Mouse (Mus musculus) gastrocnemius, adult 2 months (tissue): ENCODE results near the gene Ralgps1. TPM values are rescaled to one million over a fixed set of nuclear protein-coding genes. Genes with fewer than 3 reads are reported as not detected.

ENCODE experiments used
- DNase-seq: peaks from one replicate; pipeline ENCODE4 v3.0.0; 2022
- H3K27ac ChIP-seq: fragments of 200-600 bp; 2 replicates; pipeline ENCODE4 v1.8.1; 2022; ENCODE audit warnings: mild to moderate bottlenecking
- H3K4me3 ChIP-seq: fragments of 200-600 bp; 2 replicates; pipeline ENCODE4 v1.8.1; 2022; ENCODE audit warnings: mild to moderate bottlenecking, moderate library complexity
- CTCF ChIP-seq: fragments of 200-600 bp; IDR thresholded peaks from 2 replicates; pipeline ENCODE4 v1.8.1; 2022; ENCODE audit warnings: antibody characterized with exemption, mild to moderate bottlenecking, moderate library complexity
- intact Hi-C: fragments of 180-260 bp; cut with DNase I; formaldehyde crosslinking; loops from one replicate; pipeline ENCODE4 v1.15.1; 2025
- total RNA-seq, 2 experiments: library from RNA; stranded (reverse); gene quantifications; 2 replicates each; pipeline ENCODE4 v1.2.3; 2021

The Ralgps1 gene
- total RNA-seq, 2 experiments from 2014 or later, result 2.5 to 3.1 TPM

DNA sequence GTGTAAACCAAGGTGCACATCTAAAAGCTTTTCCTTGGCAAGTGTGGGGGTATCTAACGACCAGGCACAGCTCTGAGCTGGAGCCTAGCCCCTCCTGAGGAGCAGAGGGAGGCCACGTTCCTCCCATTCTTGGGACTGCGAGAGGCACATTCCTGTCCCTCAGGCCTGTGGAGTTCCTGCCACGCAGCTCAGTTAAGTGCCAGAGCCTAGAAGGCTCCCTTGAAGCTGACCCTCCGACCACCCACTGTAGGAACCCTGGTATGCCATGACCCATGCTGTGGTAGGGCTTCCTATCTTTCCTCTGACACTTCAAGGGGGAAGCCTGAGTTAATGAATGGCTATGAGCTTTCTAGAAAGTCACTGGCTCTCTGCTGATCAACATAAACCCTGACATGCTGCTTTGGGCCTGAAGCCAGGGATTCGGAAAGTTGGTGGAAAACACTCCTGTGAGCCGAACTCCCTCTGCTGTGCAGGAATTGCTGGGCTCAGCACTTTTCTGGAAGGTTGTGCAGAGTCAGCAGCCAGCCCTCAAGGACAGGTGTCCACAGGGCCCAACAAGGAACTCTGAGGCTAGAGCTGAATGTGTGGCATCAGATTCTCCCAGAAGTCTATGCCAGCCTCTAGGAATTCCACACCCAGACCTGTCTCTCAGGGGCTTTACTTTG, 205.4 kb downstream of the Ralgps1 start:
- Histone ChIP-seq H3K4me3 (no peak overlapping the region), H3K27ac (peak overlapping the region; percentile 74)
- DNase-seq, result no peak
- intact Hi-C loops, result no loop called here
- TF ChIP-seq CTCF, result no peak

DNA sequence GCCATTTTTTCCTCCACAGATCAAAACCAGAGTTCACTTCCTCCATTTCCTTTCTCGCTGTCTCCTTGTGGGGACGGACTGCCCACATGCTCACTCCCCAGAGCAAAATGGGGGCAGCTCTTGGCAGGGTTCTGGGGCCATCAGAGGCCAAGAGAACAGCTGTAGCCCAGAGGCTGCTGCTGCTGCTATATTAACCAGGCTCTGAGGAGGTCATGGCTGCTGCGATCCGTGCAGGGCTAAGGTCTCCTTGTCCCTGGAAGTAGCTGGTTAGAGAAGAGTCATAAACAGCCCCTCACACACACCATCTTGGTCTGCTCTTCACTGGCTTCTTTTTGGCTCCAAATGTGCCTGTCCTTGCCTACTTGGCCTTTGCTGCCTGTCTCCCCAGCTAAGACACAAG, 206.1 kb downstream of the Ralgps1 start:
- DNase-seq, result peak; percentile 65
- no peak overlapping the region for H3K4me3 ChIP-seq
- intact Hi-C loops, result no loop called here
- H3K27ac ChIP-seq, result peak overlapping the region; percentile 74
- TF ChIP-seq CTCF, result no peak

DNA sequence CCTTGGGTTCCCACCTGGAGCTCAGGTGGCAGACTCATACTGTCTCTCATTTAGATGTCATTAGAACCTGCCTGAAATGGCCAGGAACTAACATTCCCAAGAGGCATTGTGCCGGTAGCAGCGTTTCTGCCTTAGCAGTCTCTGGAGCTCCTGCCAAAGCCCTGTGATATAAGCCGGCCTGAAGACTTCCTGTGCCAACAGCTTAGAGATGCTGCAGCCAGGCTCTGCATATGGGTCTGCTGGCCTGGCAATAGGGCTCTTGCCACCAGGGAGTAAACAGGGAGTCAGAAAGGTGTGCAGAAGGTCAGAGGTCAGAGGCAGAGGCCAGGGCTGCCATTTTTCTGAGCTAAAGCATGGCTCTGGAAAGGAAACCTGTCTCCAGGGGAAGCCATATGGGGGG, 206.6 kb downstream of the Ralgps1 start:
- intact Hi-C loops, result loop anchor here (5.0 kb wide), 1 partner anchor 38 kb away; no protein-coding TSS in a partner anchor
- Histone ChIP-seq H3K4me3 (no peak overlapping the region), H3K27ac (peak overlapping the region; percentile 74)
- TF ChIP-seq CTCF, result no peak
- DNase-seq, result peak; percentile 64

DNA sequence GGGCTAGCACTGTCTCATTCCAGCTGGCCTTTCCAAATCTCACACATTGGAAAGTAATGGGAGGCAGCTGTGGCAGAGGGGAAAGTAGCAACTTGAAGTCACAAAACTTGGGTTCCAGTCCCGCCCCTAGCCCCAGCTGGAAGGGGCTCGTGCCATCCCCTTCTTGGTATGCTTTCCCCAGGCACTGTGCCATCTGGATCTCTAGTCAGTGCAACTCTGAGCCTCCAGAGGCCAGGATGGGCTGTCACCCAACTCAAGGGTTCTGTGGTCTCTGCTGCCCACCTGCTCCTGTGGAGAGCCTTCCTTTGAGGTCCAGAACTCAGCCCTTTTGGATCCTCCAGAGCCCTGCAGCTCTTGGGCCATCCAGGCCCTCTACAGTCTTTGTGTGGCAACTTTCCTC, 209.2 kb downstream of the Ralgps1 start:
- DNase-seq, result no peak
- no peak overlapping the region for H3K4me3 ChIP-seq
- intact Hi-C loops, result loop anchor here (5.0 kb wide), 1 partner anchor 40 kb away; no protein-coding TSS in a partner anchor
- no peak for TF ChIP-seq CTCF
- peak overlapping the region; percentile 79 for H3K27ac ChIP-seq

DNA sequence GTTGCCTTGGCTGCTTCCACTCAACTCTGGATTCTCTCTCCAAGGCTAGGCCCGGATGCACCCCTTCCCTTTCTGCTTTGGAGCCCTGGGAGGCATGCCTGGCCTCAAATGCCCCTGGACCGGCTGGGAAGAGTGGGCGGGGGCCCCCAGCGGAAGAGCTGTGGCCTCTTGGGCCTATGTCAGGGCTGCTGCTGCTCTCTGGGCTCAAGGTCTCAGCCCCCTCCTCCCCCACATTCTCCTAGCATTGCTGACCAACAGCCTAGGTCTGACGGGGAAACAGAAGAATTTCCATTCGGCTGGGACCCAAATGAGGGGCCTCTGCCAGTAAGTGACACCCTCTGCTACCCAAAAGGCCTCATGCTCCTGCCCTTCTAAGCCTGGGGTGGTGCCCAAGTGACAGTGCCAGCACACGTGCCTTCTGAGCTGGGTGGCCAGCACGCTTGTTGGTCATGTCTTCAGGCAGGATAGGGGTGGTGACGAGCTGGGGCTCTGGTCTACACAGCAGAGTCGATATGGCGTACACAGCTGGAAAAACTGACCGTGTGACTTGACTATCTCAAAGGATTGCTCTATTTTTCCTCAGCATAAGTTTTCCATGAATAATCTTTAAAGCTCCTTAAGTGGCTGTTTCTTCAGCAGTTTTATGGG, 210.8 kb downstream of the Ralgps1 start:
- TF ChIP-seq CTCF, result no peak
- Histone ChIP-seq H3K4me3 (no peak overlapping the region), H3K27ac (peak overlapping the region; percentile 79)
- DNase-seq, result peak; percentile 73
- intact Hi-C loops, result loop anchor here (5.0 kb wide), 1 partner anchor 42 kb away; no protein-coding TSS in a partner anchor

DNA sequence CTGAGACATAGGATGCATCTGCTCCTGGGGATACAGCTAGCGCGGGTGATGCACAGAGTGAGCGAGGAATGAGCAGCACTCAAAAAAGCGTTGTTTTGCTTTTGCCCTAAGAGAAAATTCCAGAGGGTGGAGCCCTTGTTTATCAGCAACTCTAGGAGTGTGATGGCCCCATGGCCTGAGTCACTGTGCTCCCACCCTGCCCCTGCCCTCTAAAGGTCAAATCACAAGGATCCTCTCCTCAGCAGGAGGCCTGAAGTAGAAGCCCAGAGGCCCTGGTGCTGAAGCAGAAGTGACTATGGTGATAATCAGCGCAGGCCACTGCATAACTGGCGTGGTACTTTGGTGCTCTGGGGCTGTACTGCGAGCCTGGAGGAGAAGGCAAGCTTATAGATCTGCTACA, 211.7 kb downstream of the Ralgps1 start:
- intact Hi-C loops, result no loop called here

DNA sequence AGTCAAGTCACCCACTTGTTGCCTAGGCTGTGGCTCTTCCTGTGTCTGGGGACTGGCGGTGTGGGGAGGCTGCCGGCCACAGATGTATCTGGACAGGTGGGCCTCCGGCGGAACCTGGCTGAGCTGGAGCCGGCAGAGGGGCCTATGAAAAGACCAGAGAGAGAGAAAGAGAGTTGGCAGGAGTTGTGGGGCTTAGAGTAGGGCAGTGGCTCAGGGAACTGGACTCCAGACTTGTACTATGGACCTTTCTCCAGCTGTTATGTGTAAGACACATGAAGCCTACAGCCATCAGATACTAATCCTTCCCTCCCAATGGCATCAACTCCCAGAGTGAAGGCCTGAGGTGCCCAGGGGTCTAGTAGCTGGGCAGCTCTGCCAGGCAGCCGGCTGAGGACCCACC, 212.4 kb downstream of the Ralgps1 start:
- DNase-seq, result no peak
- no peak for TF ChIP-seq CTCF
- intact Hi-C loops, result no loop called here
- peak overlapping the region; percentile 79 for H3K27ac ChIP-seq
- no peak overlapping the region for H3K4me3 ChIP-seq

More for the DNA sequence above, 211.7 kb downstream of the Ralgps1 start:
- peak; percentile 2; the same call in 1 of the 2 replicates for TF ChIP-seq CTCF
- Histone ChIP-seq H3K27ac (peak overlapping the region; percentile 79), H3K4me3 (no peak overlapping the region)
- DNase-seq, result no peak

DNA sequence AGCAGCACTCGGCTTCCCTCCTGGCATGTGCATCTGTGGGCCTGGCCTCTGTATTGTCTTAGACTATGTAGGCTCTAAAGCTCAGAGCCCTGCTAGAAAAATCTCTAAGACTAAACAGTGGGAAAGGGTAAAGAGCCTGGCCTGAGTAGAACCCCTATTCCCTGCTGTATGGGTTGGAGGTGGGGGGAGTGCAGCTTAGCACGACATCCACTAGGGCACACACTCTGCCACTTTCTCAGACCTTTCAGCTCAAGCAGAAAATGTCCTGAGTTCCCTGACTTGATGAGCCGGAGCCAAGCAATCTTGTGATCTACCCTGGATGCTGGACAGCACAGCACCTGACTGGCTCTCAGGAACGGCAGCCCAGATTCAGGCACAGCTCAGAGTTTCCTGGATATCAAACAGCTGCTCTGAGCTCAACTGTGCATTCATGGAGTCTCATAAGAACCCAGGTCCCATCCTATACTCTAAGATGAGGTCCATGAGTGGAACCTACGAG, 215.0 kb downstream of the Ralgps1 start:
- DNase-seq, result peak; percentile 82
- Histone ChIP-seq H3K4me3 (no peak overlapping the region), H3K27ac (peak overlapping the region; percentile 76)
- TF ChIP-seq CTCF, result peak; percentile 52
- intact Hi-C loops, result no loop called here

DNA sequence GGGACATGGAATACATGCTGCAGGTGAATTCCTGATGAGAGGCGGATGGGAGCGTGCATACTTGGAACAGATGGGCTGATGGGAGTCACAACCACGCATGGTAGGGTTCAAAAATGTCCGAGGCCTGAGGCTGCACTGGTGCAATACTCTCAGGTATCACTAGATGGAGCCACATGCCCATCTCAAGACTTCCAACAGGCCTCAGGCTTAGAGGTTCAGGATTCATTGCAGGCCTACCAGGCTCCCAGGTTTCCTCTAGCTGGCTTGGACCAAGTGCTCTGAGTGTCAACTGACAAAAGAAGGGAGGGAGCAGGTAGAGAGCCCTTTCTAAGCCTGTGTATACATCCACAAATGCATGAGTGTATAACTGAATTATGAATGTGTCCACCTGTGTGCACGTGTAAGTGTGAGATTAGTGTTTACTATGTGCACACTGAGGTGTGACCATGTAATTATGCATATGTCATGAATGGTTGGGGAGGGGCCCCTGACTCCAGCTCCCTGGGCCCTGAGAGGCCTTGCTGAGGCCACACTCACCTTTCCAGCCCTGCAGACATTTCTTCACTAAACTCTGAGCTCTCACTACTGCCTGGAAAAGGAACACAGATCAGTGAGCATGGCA, 216.4 kb downstream of the Ralgps1 start:
- Histone ChIP-seq H3K27ac (peak overlapping the region; percentile 28; the same call in 1 of the 2 replicates), H3K4me3 (no peak overlapping the region)
- DNase-seq, result peak; percentile 73
- intact Hi-C loops, result loop anchor here (1.0 to 2.0 kb wide), 3 partner anchors 64 to 247 kb away; no protein-coding TSS in a partner anchor
- TF ChIP-seq CTCF, result peak; percentile 99

DNA sequence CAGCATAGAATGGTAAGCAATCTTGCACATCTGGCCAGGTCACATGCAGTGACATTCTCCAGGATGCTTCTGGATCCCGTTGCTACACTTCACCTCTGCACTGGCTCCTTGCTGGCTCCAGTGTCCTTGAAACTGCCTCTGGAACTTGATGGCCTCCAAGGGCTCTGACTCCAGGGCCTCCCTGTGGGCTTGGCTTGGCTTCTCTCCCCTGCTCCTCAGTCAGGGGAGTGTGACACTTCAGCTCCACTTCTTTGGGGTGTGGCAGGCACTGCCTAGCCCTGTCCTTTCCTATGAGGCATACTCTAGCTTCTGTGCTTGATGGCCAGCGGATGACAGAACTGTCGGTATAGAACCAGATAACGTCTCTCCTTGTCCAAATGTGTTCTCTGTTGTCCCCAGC, 224.3 kb downstream of the Ralgps1 start:
- no peak for TF ChIP-seq CTCF
- no peak for DNase-seq
- Histone ChIP-seq H3K4me3 (no peak overlapping the region), H3K27ac (no peak overlapping the region)
- intact Hi-C loops, result no loop called here

DNA sequence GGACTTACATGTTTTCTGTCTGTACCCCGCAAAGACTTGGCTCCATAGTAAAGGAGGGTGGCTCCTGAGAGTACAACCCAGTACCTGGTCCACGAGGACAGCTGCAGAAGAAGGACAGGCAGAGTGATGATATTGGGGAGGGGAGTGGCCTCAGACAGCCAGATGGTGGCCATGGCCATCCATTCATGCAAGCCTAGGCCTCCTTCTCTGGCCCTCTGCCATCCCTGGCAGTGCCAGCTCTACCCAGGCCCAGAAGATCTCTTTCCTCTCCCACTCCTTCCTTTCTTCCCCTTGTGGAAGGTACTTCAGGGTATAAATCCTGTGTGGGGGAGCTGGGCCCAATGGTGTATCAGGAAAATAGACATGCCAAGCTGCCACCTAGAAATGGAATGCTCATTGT, 228.0 kb downstream of the Ralgps1 start:
- intact Hi-C loops, result no loop called here
- DNase-seq, result no peak
- Histone ChIP-seq H3K4me3 (no peak overlapping the region), H3K27ac (no peak overlapping the region)
- no peak for TF ChIP-seq CTCF

DNA sequence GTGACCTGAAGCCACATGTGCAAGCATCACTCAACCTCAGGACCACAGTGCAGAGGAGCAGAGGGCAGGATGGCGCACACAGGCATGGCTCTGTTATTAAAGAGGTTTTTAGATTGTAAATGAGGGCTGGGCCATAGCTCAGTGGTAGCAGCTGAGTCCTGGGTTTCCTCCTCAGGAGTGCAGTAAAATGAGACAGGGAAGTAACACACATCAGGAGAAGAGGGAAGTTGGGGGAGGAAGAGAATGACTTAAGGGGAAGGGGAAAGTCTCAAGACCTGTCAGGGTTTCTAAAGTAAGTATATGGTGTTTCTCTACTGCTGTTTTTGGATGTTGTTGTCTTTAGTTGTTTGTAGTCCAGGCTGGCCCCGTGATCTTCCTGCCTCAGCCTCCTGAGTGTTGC, 232.8 kb downstream of the Ralgps1 start:
- TF ChIP-seq CTCF, result no peak
- no peak overlapping the region for H3K27ac ChIP-seq
- no peak overlapping the region for H3K4me3 ChIP-seq
- intact Hi-C loops, result no loop called here
- no peak for DNase-seq

DNA sequence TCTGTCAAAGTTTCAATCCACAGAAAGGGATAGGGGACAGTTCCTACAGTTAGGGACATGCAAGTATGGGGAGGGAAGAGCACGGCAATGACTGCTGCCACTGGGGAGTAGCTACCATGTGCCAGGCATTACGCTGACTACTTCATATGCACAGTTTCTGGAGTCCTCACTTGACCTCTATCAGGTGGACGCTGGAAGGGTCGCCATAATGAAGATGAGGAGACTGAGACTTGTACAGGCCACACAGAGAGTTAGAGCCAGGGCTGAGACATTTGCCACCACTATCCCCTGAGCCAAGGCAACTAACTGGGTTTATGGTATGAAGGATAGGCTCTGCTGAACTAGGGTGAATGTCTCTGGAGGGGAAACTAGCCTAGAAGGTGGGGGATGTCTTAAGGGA, 233.6 kb downstream of the Ralgps1 start:
- DNase-seq, result no peak
- intact Hi-C loops, result no loop called here
- no peak for TF ChIP-seq CTCF
- Histone ChIP-seq H3K4me3 (no peak overlapping the region), H3K27ac (no peak overlapping the region)
